Mouse (Mus musculus): ENCODE results near the gene Rpn2. TPM values are rescaled to one million over a fixed set of nuclear protein-coding genes. Genes with fewer than 3 reads are reported as not detected.

Rpn2 gene
- 100 to 1,000 TPM; 147 to 152 TPM for total RNA-seq (2021)

- intact Hi-C loops (cut with DNase I): loop anchor here (5.0 kb wide), 1 partner anchor 77 kb away; the partner anchor contains the start of gene Rbl1
- peak; percentile 99 for DNase-seq
Measured at GRCm38 (mm10) chr2:157278717-157279415, at the start of gene Rpn2. Gene Rpn2 (plus strand): TSS chr2:157279017.

DNA sequence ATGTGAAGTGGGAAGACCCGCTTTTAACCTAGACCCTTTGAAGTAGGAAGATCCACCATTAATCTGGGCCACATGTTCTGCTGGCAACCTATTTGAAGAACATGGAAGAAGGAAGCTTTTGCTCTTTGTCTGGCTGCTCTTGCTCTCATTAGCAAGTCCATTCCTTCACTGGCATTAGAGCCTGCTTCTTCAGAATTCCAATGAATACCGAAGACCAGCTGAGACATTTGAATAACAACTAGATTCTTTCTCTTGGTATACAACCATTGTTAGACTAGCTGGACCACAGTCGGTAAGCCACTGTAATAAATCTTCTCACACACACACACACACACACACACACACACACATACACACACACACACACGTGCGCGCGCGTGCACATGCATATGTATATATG is 42.9 kb upstream of the Rpn2 start:
- no peak for DNase-seq
- intact Hi-C loops (cut with DNase I): no loop called here

- DNase-seq: no peak
- intact Hi-C loops (cut with DNase I): no loop called here
Measured at GRCm38 (mm10) chr2:157245001-157245400, 33.8 kb upstream of the Rpn2 start.

- intact Hi-C loops (cut with DNase I): no loop called here
- no peak for DNase-seq
Measured at GRCm38 (mm10) chr2:157245603-157246002, 33.2 kb upstream of the Rpn2 start.

DNA sequence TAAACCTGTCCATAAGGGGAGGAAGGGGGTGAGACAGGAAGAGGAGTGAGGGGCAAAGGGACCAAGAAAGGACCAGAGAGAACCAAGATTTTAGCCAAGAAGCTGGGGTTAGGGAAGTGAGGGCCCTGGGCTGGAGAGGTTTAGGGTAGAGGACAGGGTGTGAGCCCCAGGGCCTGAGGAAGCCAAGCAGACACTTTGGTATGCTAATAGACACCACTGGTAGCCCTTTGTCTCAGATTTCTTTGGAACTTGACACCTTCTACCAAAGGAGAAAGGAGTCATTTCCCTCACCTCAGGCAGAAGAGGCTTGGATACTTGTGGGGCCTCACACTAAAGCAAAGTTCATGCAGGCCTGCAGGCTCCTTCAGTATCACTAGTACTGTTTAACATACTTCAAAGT is 30.7 kb upstream of the Rpn2 start:
- no peak for DNase-seq
- intact Hi-C loops (cut with DNase I): no loop called here

GRCm38 (mm10) chr2:157259720-157260119 is 19.1 kb upstream of the Rpn2 start:
- intact Hi-C loops (cut with DNase I): no loop called here
- peak; percentile 67 for DNase-seq

DNA sequence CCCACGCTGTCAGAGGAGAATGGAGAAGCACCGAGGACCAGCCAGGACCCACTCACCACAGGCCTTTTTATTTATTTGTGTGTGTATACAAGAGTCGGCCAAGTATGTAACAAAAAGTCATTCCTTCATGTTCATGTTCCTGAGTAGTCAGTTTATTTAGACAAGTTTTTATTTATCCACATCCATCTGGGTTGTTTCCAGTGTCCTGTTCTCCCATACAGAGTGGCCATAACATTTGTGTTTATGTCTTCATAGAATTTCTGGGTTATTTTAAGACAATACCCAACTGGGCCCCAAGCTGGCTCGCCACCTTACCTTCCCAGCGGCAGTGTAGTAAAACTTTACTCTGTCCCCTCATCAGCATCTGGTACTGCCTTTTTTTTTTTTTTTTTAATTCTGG is 16.9 kb upstream of the Rpn2 start:
- intact Hi-C loops (cut with DNase I): no loop called here
- no peak for DNase-seq

DNA sequence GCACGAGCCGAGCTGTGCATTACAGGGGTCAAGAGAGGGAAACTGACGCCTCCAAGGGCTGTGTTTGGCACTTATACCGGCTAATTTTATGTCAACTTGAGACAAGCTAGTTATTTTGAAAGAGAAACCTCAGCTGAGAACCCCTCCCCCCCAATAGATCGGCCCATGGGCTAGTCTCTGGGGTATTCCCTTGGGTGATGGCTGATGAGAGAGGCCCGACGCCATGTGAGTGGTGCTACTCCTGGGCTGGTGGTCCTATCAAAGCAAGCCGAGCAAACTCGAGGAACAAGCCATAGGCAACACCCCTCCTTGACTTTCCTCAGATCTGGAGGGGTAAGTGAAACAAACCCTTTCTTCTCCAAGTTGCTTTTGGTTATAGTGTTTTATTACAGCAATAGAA is 16.3 kb upstream of the Rpn2 start:
- intact Hi-C loops (cut with DNase I): no loop called here

DNA sequence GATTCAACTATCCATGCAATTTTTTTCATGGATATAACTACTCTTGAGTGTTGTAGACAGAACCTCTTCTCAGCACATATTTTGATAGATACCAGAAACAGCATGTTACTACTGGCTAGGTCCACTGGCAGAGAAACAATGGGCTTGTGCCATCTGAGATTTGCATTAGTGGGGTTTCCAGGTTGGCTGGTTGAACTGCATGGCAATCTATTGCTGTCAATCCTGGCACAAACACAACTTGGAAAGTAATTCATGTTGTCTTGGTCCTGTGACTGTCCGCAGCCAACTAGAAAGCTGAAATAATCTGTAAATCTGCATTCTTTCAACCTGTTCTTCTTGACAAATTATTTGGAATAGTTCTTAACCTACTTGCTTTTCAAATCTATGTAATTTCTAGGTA is 15.7 kb upstream of the Rpn2 start:
- no peak for DNase-seq
- intact Hi-C loops (cut with DNase I): no loop called here

More for the DNA sequence above, 16.3 kb upstream of the Rpn2 start:
- no peak for DNase-seq

GRCm38 (mm10) chr2:157263832-157264231 is 15.0 kb upstream of the Rpn2 start:
- DNase-seq: no peak

GRCm38 (mm10) chr2:157279416-157279800 is 591 bp downstream of the Rpn2 start, which contains the start of gene Mroh8:
Gene Mroh8 (minus strand): TSS chr2:157279549.
- intact Hi-C loops (cut with DNase I): loop anchor here (5.0 kb wide), 1 partner anchor 77 kb away; the partner anchor contains the start of gene Rbl1
- DNase-seq: no peak

More at GRCm38 (mm10) chr2:157263832-157264231, 15.0 kb upstream of the Rpn2 start:
- intact Hi-C loops (cut with DNase I): no loop called here

DNA sequence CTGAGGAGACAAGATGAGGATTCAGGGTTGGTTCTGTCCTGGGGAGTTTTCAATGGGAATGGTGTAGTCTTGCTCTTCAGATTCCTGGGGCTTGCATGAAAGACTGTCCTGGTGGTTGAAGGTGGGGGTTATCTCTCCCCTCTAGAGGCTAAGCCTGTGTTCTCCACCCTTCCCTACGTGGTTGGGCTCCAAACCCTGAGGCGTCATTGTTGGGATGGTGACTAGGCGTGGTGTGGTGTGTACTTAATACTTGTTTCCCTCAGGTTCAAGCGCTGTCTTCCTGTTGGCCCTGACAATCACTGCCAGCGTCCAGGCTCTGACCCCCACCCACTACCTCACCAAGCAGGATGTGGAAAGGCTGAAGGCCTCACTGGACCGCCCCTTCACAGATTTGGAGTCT is 4.5 kb downstream of the Rpn2 start:
- DNase-seq: no peak
- intact Hi-C loops (cut with DNase I): no loop called here

GRCm38 (mm10) chr2:157287542-157287941 is 8.7 kb downstream of the Rpn2 start:
- intact Hi-C loops (cut with DNase I): loop anchor here (5.0 kb wide), 1 partner anchor 170 kb away; no protein-coding TSS in a partner anchor
- DNase-seq: peak; percentile 25

GRCm38 (mm10) chr2:157288996-157289395 is 10.2 kb downstream of the Rpn2 start:
- DNase-seq: no peak
- intact Hi-C loops (cut with DNase I): loop anchor here (5.0 kb wide), 1 partner anchor 168 kb away; no protein-coding TSS in a partner anchor

DNA sequence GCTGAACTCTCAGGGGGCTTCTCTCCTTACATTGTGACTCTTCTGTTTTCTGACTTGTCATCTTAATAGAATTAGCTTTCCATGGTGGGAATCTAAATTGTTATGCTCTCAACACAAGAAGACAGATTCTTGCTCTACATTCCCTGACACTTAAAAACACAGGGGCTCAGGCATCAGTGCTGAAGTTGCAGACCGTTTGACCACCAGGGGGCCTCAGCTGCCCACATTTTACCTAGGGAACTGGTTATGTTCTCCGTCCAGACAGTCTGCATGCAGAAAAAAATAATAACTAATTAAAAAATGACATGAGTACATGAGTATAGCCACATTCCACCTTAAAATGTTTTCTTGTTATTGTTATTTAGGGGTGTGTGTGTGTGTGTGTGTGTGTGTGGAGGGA is 13.3 kb downstream of the Rpn2 start:
- intact Hi-C loops (cut with DNase I): loop anchor here (5.0 kb wide), 1 partner anchor 280 kb away; the partner anchor contains the start of gene Blcap
- peak; percentile 85 for DNase-seq

- no peak for DNase-seq
- intact Hi-C loops (cut with DNase I): no loop called here
Measured at GRCm38 (mm10) chr2:157296105-157296689, 17.4 kb downstream of the Rpn2 start.

GRCm38 (mm10) chr2:157300051-157300450 is 21.2 kb downstream of the Rpn2 start:
- DNase-seq: no peak
- intact Hi-C loops (cut with DNase I): loop anchor here (5.0 kb wide), 1 partner anchor 37 kb away; no protein-coding TSS in a partner anchor

- no peak for DNase-seq
- intact Hi-C loops (cut with DNase I): loop anchor here (5.0 kb wide), 1 partner anchor 34 kb away; no protein-coding TSS in a partner anchor
Measured at GRCm38 (mm10) chr2:157303096-157303495, 24.3 kb downstream of the Rpn2 start.

DNA sequence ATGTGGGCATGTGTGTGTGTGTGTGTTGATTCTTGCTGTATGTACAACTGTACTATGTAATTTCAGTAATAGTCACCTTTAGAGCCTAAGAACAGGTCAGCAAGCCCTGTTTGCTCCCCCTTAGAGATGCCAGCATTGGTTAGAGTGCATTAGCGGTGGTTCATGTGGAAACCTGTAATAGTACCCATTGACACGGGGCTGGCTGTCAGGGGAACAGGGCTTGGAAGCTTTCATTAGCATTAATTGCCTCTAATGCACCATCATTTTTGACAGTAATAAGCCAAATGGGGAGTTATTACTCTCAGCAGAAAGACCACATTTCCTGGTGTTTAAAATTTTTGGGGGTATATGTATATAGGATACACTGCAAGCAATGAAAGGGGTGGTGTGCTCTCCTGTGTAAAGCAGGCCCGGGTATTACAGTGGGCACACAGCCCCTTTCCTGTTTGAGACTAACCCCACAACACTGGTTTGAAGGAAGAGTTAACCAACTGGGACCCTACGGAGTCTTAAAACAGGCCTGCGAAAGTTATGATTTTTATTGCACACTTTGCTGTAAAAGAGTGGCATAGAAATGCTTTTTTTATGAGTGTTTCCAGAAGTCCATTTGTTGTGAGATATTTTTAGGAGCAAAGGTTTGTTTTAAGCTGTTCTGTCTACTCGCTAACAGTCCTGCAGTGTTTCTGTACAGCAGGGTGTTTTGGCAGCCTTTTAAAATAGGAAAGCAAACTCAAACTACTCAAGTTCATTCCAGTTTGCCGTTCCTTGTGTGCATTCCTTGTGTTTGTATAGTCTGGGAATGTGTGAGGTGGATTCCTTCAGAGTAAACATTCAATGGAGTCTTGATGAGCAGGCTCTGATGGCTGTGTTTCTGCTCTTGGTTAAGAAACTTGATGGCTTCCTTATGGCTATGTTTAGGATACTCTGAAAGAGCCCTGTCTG is 27.5 kb downstream of the Rpn2 start:
- DNase-seq: no peak
- intact Hi-C loops (cut with DNase I): no loop called here

DNA sequence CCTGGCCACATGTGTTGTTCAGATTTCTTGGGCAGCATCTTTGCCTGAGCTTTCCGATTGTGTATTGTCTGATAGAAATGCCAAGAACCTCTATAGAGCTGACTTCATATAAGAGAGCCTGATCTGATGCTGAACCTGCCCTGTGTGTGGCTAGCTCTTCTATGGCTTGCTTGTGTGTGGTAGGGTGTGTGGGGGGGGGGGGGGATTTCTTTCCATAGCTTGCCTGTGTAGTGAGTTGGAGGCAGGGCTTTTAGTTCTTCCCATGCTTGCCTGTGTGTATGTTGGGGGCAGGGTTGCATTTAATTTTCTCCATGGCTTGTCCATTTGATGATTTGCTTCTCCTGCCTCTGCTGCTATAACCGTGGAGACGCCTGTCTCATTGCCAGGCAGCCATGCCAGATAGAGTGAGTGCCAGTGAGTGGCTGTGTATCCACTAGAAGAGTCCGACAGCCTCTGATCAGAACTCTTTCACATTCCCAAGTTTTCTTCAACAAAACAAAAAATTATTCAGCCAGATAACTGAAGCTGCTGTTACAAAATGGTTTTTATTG is 29.0 kb downstream of the Rpn2 start:
- intact Hi-C loops (cut with DNase I): no loop called here
- DNase-seq: peak; percentile 72
